Mouse (Mus musculus) hindbrain, embryonic 13.5 days (tissue): Measurements from ENCODE around the gene Tmc1. TPM values are rescaled to one million over a fixed set of nuclear protein-coding genes. Genes with fewer than 3 reads are reported as not detected.
A peak's percentile ranks its signal among the peaks of the same experiment; 100 is the strongest.

Source experiments
- ATAC-seq: fragments of 200-750 bp; cut with Nextera tagmentation; 2 replicates; pipeline ENCODE4 v1.8.0; 2017; ENCODE audit warnings: moderate TSS enrichment; ENCODE audit not compliant: low FRiP score
- H3K27ac ChIP-seq: fragments of 300-500 bp; sonication (generic); 2 replicates; pipeline ENCODE4 v1.5.1; 2015; ENCODE audit warnings: inconsistent platforms, mild to moderate bottlenecking, moderate library complexity
- H3K27me3 ChIP-seq: fragments of 300-500 bp; sonication (generic); 2 replicates; pipeline ENCODE4 v1.6.1; 2015; ENCODE audit warnings: mild to moderate bottlenecking, inconsistent platforms
- H3K36me3 ChIP-seq: fragments of 300-500 bp; sonication (generic); 2 replicates; pipeline ENCODE4 v1.6.1; 2015; ENCODE audit warnings: mild to moderate bottlenecking, inconsistent platforms
- H3K4me1 ChIP-seq: fragments of 300-500 bp; sonication (generic); replicated peaks from 2 replicates; pipeline ENCODE4 v1.6.1; 2015; ENCODE audit warnings: inconsistent platforms
- H3K4me2 ChIP-seq: fragments of 300-500 bp; sonication (generic); 2 replicates; pipeline ENCODE4 v1.6.1; 2015; ENCODE audit warnings: inconsistent platforms, mild to moderate bottlenecking, moderate library complexity
- H3K4me3 ChIP-seq: fragments of 300-500 bp; sonication (generic); 2 replicates; pipeline ENCODE4 v1.5.1; 2015; ENCODE audit warnings: mild to moderate bottlenecking, inconsistent platforms
- H3K9ac ChIP-seq: fragments of 300-500 bp; sonication (generic); 2 replicates; pipeline ENCODE4 v1.6.1; 2015; ENCODE audit warnings: mild to moderate bottlenecking, inconsistent platforms
- H3K9me3 ChIP-seq: fragments of 300-500 bp; sonication (generic); 2 replicates; pipeline ENCODE4 v1.6.1; 2016; ENCODE audit warnings: inconsistent platforms
- WGBS: fragments of 180-500 bp; shearing (Covaris S2); methylation state at CpG from one replicate; pipeline ENCODE4 v1.1.7; 2015; 5-methylcytosine and 5-hydroxymethylcytosine counted together
- polyA plus RNA-seq: library from polyadenylated mRNA; unstranded; fragments of >200 nt; fragmentation: Nextera tagmentation; extraction: Ambion mirVana; gene quantifications from 2 replicates; pipeline ENCODE4 v1.2.1, GENCODE M21; 2015

Tmc1 gene
- 0.06 and 0.08 TPM in 2 replicates for polyA plus RNA-seq

- ATAC-seq: no peak
- H3K36me3 ChIP-seq: no peaks in the 10 kb centered on the region
- H3K4me2 ChIP-seq: no peak within 1 kb of the TSS
- H3K4me3 ChIP-seq: no peak within 1 kb of the TSS
- peaks cover 7% of the 10 kb centered on the region for H3K9me3 ChIP-seq
- no peaks in the 10 kb centered on the region for H3K4me1 ChIP-seq
- WGBS: 84% methylated on average over 6 of the region's 6 CpGs
- no peak within 1 kb of the TSS for H3K9ac ChIP-seq
- no peak within 1 kb of the TSS for H3K27ac ChIP-seq
- H3K27me3 ChIP-seq: no peaks in the 10 kb centered on the region
Measured at GRCm38 (mm10) chr19:20953874-20954273, at the start of gene Tmc1. TSS of gene Tmc1 (minus strand) at chr19:20954202.

- H3K4me3 ChIP-seq: no peak overlapping the region
- no peaks in the 10 kb centered on the region for H3K36me3 ChIP-seq
- H3K27ac ChIP-seq: no peak overlapping the region
- no peak for ATAC-seq
- no peaks in the 10 kb centered on the region for H3K9me3 ChIP-seq
- no peaks in the 10 kb centered on the region for H3K4me1 ChIP-seq
- no peak overlapping the region for H3K4me2 ChIP-seq
- no peak overlapping the region for H3K9ac ChIP-seq
- no peaks in the 10 kb centered on the region for H3K27me3 ChIP-seq
Measured at GRCm38 (mm10) chr19:21001552-21001951, 47.5 kb upstream of the Tmc1 start.

GRCm38 (mm10) chr19:20979244-20979643 is 25.2 kb upstream of the Tmc1 start:
- H3K4me1 ChIP-seq: no peaks in the 10 kb centered on the region; the same call in 1 of the 2 replicates
- no peaks in the 10 kb centered on the region for H3K36me3 ChIP-seq
- no peak overlapping the region for H3K9ac ChIP-seq
- no peak overlapping the region for H3K27ac ChIP-seq
- WGBS: 90% methylated on average over 2 of the region's 2 CpGs
- no peaks in the 10 kb centered on the region for H3K9me3 ChIP-seq
- H3K4me3 ChIP-seq: no peak overlapping the region
- no peak overlapping the region for H3K4me2 ChIP-seq
- no peaks in the 10 kb centered on the region for H3K27me3 ChIP-seq
- no peak for ATAC-seq

GRCm38 (mm10) chr19:20978148-20978547 is 24.1 kb upstream of the Tmc1 start:
- H3K9me3 ChIP-seq: no peaks in the 10 kb centered on the region
- no peak overlapping the region for H3K27ac ChIP-seq
- no peak for ATAC-seq
- no peaks in the 10 kb centered on the region for H3K36me3 ChIP-seq
- H3K4me3 ChIP-seq: no peak overlapping the region
- no peaks in the 10 kb centered on the region for H3K27me3 ChIP-seq
- H3K9ac ChIP-seq: no peak overlapping the region
- 9% methylated on average over 1 of the region's 1 CpGs for WGBS
- no peaks in the 10 kb centered on the region; the same call in 1 of the 2 replicates for H3K4me1 ChIP-seq
- no peak overlapping the region for H3K4me2 ChIP-seq

GRCm38 (mm10) chr19:20971926-20972325 is 17.9 kb upstream of the Tmc1 start:
- no peaks in the 10 kb centered on the region for H3K27me3 ChIP-seq
- H3K9ac ChIP-seq: no peak overlapping the region
- no peak overlapping the region for H3K27ac ChIP-seq
- H3K36me3 ChIP-seq: no peaks in the 10 kb centered on the region
- no peak overlapping the region for H3K4me2 ChIP-seq
- ATAC-seq: no peak
- H3K4me1 ChIP-seq: no peaks in the 10 kb centered on the region
- no peak overlapping the region for H3K4me3 ChIP-seq
- H3K9me3 ChIP-seq: no peaks in the 10 kb centered on the region
- WGBS: 97% methylated on average over 1 of the region's 1 CpGs

- Histone ChIP-seq H3K4me3 (no peak overlapping the region), H3K36me3 (no peaks in the 10 kb centered on the region), H3K27ac (no peak overlapping the region), H3K9me3 (peaks cover 7% of the 10 kb centered on the region), H3K9ac (no peak overlapping the region), H3K4me2 (no peak overlapping the region), H3K4me1 (no peaks in the 10 kb centered on the region), H3K27me3 (no peaks in the 10 kb centered on the region)
- 90% methylated on average over 5 of the region's 5 CpGs for WGBS
- ATAC-seq: no peak
Measured at GRCm38 (mm10) chr19:20954815-20955214, 813 bp upstream of the Tmc1 start.

GRCm38 (mm10) chr19:20944446-20944845 is 9.6 kb downstream of the Tmc1 start:
- Histone ChIP-seq H3K27me3 (no peaks in the 10 kb centered on the region), H3K4me3 (no peak overlapping the region), H3K36me3 (no peaks in the 10 kb centered on the region), H3K9me3 (no peaks in the 10 kb centered on the region), H3K9ac (no peak overlapping the region), H3K4me1 (no peaks in the 10 kb centered on the region), H3K4me2 (no peak overlapping the region), H3K27ac (no peak overlapping the region)
- 80% methylated on average over 4 of the region's 4 CpGs for WGBS
- no peak for ATAC-seq

- Histone ChIP-seq H3K36me3 (no peaks in the 10 kb centered on the region), H3K4me1 (peaks cover 14% of the 10 kb centered on the region), H3K27ac (peak overlapping the region; percentile 74), H3K4me3 (no peak overlapping the region), H3K27me3 (no peaks in the 10 kb centered on the region), H3K9me3 (no peaks in the 10 kb centered on the region), H3K9ac (no peak overlapping the region), H3K4me2 (peak overlapping the region; percentile 35)
- WGBS: 40% methylated on average over 7 of the region's 7 CpGs
- ATAC-seq: peak; percentile 39; the same call in 1 of the 2 replicates
Measured at GRCm38 (mm10) chr19:20924282-20924681, 29.7 kb downstream of the Tmc1 start.

GRCm38 (mm10) chr19:20923336-20924211 is 30.4 kb downstream of the Tmc1 start:
- H3K4me2 ChIP-seq: peak overlapping the region; percentile 35
- H3K4me1 ChIP-seq: peaks cover 14% of the 10 kb centered on the region
- peak overlapping the region; percentile 20; the same call in 1 of the 2 replicates for H3K4me3 ChIP-seq
- peak overlapping the region; percentile 74 for H3K27ac ChIP-seq
- WGBS: 5% methylated on average over 10 of the region's 10 CpGs
- H3K9me3 ChIP-seq: no peaks in the 10 kb centered on the region
- H3K36me3 ChIP-seq: no peaks in the 10 kb centered on the region
- ATAC-seq: peak; percentile 94
- H3K9ac ChIP-seq: 0 out of 2 replicates have a peak overlapping the region, but pooled peaks have one; percentile 24
- no peaks in the 10 kb centered on the region for H3K27me3 ChIP-seq

GRCm38 (mm10) chr19:20918241-20918640 is 35.8 kb downstream of the Tmc1 start:
- Histone ChIP-seq H3K27ac (no peak overlapping the region), H3K36me3 (no peaks in the 10 kb centered on the region), H3K27me3 (no peaks in the 10 kb centered on the region), H3K4me2 (no peak overlapping the region), H3K9ac (no peak overlapping the region), H3K4me3 (no peak overlapping the region), H3K4me1 (0 out of 2 replicates have a peak, but pooled peaks cover under 1% of the 10 kb centered on the region), H3K9me3 (no peaks in the 10 kb centered on the region)
- no peak for ATAC-seq
- WGBS: 88% methylated on average over 4 of the region's 4 CpGs

GRCm38 (mm10) chr19:20915151-20915550 is 38.9 kb downstream of the Tmc1 start:
- Histone ChIP-seq H3K4me2 (no peak overlapping the region), H3K27ac (no peak overlapping the region), H3K9me3 (no peaks in the 10 kb centered on the region), H3K4me1 (no peaks in the 10 kb centered on the region), H3K36me3 (no peaks in the 10 kb centered on the region), H3K27me3 (no peaks in the 10 kb centered on the region), H3K9ac (no peak overlapping the region), H3K4me3 (no peak overlapping the region)
- 89% methylated on average over 2 of the region's 2 CpGs for WGBS
- ATAC-seq: no peak

GRCm38 (mm10) chr19:20910356-20910755 is 43.6 kb downstream of the Tmc1 start:
- 86% methylated on average over 5 of the region's 5 CpGs for WGBS
- Histone ChIP-seq H3K36me3 (no peaks in the 10 kb centered on the region), H3K27me3 (no peaks in the 10 kb centered on the region), H3K4me3 (no peak overlapping the region), H3K9ac (no peak overlapping the region), H3K4me2 (no peak overlapping the region), H3K9me3 (no peaks in the 10 kb centered on the region), H3K27ac (no peak overlapping the region), H3K4me1 (no peaks in the 10 kb centered on the region)
- no peak for ATAC-seq

- no peak overlapping the region for H3K4me2 ChIP-seq
- no peaks in the 10 kb centered on the region for H3K27me3 ChIP-seq
- no peaks in the 10 kb centered on the region for H3K4me1 ChIP-seq
- no peak for ATAC-seq
- no peak overlapping the region for H3K27ac ChIP-seq
- no peaks in the 10 kb centered on the region for H3K36me3 ChIP-seq
- H3K9me3 ChIP-seq: no peaks in the 10 kb centered on the region
- WGBS: 72% methylated on average over 2 of the region's 2 CpGs
- H3K9ac ChIP-seq: no peak overlapping the region
- H3K4me3 ChIP-seq: no peak overlapping the region
Measured at GRCm38 (mm10) chr19:20881205-20881604, 72.8 kb downstream of the Tmc1 start.
